Mouse (Mus musculus): ENCODE results near the gene Apon. TPM values are rescaled to one million over a fixed set of nuclear protein-coding genes. Genes with fewer than 3 reads are reported as not detected.
A peak's percentile ranks its signal among the peaks of the same experiment; 100 is the strongest.
"Not testable (repeated sequence)": the region's sequence is repeated elsewhere in the genome, so short reads cannot be mapped to it uniquely, and the experiment has no call there.

The Apon gene
- polyA plus RNA-seq, 1 experiment, result not detected

DNA sequence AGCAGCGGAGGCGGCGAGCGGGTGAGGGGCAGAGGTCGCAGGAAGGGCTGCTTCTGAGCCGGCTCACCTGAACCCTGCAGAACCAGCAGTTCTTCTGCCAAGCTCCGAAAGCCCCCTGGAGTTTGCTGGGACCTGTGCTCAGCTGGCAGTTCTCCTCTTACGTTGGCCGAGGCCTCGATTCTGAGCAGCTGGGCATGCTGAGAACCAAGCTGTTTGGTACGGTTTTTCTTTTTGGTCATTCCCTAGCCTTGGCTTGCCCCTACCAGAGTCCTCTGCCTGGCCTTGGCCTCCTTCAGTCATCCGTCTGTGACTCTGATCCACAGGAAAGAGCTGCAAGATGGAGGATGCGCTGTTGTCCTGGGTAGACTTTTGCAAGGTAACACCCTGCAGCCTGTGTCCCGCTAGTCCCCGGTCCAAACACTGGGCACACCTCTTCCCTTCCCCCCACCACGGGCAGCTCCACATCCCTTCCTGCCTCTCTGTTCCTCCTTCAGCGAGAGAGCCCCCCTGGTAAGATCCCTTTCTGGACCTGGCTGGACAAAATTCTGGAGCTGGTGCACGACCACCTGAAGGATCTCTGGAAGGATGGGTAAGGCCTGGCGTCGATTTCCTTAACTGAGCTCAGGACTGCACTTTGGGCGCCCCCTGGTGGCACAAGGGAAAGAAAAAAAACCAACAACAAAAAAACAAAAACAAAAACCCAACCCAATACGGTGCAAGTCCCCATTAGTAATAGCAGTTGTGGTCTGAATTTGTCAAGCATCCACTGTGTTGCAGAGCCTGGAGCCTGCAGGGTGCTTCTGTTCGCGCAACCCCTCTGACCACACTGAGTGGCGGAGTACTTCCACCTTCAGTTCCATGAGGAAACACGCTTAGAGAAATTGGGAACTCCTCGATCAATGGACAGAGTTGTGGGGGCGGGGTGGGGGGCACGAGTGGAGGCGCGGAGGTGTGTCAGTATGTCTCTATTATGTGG is 30.0 kb downstream of the Apon start:
- H3K4me3 ChIP-seq (ENCODE audit: insufficient read depth, low read length), result no peak overlapping the region
- no peaks in the 10 kb centered on the region for H3K4me1 ChIP-seq (ENCODE audit: control insufficient read depth, insufficient read depth, low read length)
- no peak overlapping the region for H3K27ac ChIP-seq (ENCODE audit: insufficient read depth, low read length)
- TF ChIP-seq POLR2A (IDR thresholded peaks at IDR 0.05; ENCODE audit: extremely low read depth, insufficient read depth, low read length) (no peak), CTCF (IDR thresholded peaks at IDR 0.05; ENCODE audit: extremely low read depth, insufficient read depth, low read length) (peak; percentile 76)

- not testable (repeated sequence) for H3K4me1 ChIP-seq (ENCODE audit: control insufficient read depth, insufficient read depth, low read length); H3K27ac ChIP-seq (ENCODE audit: insufficient read depth, low read length); H3K4me3 ChIP-seq (ENCODE audit: insufficient read depth, low read length)
Observed at GRCm38 (mm10) chr10:128290594-128290993, 36.7 kb downstream of the Apon start.

DNA sequence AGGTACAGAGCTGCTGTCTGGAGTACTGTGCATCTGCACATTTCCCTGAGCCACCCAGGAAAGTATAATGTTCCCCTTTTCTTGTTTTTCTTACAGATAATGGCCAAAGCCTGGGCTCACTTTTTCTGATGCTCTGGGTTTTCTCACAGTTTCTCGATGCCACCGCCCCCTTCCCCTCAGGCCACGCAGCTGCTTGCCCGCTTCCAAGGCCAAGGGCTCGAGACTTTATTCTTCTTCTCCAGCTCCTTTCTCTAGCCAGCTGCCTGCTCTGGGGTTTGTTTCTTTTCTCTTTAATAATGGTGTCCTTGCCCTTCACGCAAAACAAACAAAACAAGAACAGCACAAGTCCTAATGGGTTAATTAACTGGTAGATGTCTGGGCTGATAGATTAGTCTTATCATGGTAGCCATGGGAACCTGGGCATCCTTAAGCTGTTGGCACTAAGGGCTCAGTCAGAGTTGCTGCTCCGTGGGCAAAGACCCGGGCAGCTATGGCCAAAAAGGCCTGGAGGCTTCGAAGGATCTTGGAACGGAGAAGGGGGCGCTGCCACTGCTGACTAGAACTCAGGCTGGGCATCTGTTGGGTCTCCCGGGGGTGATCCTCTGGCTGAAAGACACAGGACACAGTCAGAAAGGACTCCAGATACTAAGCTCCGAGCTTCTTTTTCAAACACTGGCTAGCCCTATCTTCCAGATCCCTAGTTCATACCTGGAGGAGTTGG is 42.6 kb downstream of the Apon start:
- Histone ChIP-seq H3K4me1 (ENCODE audit: control insufficient read depth, insufficient read depth, low read length) (no peaks in the 10 kb centered on the region), H3K4me3 (ENCODE audit: insufficient read depth, low read length) (no peak overlapping the region), H3K27ac (ENCODE audit: insufficient read depth, low read length) (no peak overlapping the region)
- TF ChIP-seq POLR2A (IDR thresholded peaks at IDR 0.05; ENCODE audit: extremely low read depth, insufficient read depth, low read length) (no peak), CTCF (IDR thresholded peaks at IDR 0.05; ENCODE audit: extremely low read depth, insufficient read depth, low read length) (no peak)

DNA sequence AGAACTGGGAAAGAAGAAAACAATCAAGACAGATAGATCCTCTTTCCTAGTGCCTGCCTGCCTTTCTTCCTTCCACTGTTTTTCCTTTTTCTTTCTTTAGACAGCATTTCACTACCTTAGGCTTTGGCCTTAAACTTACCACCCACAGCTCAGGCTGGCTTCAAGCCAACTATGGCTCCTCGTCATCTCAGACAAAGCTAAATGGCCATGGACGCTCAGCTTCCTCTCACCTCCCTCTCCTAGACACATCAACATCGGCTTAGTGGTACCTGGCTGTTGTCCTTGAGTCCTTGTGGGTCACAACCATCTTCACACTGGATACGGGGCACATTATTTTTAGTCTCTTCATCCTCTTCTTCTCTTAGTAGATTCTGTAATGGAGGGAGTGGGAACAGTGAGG is 43.3 kb downstream of the Apon start:
- Histone ChIP-seq H3K4me1 (ENCODE audit: control insufficient read depth, insufficient read depth, low read length) (no peaks in the 10 kb centered on the region), H3K27ac (ENCODE audit: insufficient read depth, low read length) (no peak overlapping the region), H3K4me3 (ENCODE audit: insufficient read depth, low read length) (no peak overlapping the region)
- TF ChIP-seq CTCF (IDR thresholded peaks at IDR 0.05; ENCODE audit: extremely low read depth, insufficient read depth, low read length) (no peak), POLR2A (IDR thresholded peaks at IDR 0.05; ENCODE audit: extremely low read depth, insufficient read depth, low read length) (no peak)

- H3K27ac ChIP-seq (ENCODE audit: insufficient read depth, low read length), result no peak overlapping the region
- TF ChIP-seq POLR2A (IDR thresholded peaks at IDR 0.05; ENCODE audit: extremely low read depth, insufficient read depth, low read length) (no peak), CTCF (IDR thresholded peaks at IDR 0.05; ENCODE audit: extremely low read depth, insufficient read depth, low read length) (no peak)
- H3K4me1 ChIP-seq (ENCODE audit: control insufficient read depth, insufficient read depth, low read length), result peaks cover 3% of the 10 kb centered on the region; the same call in 1 of the 2 replicates
- no peak overlapping the region for H3K4me3 ChIP-seq (ENCODE audit: insufficient read depth, low read length)
Observed at GRCm38 (mm10) chr10:128297622-128298021, 43.7 kb downstream of the Apon start.

- Histone ChIP-seq H3K27ac (ENCODE audit: insufficient read depth, low read length) (no peak overlapping the region), H3K4me1 (ENCODE audit: control insufficient read depth, insufficient read depth, low read length) (peaks cover 3% of the 10 kb centered on the region; the same call in 1 of the 2 replicates), H3K4me3 (ENCODE audit: insufficient read depth, low read length) (no peak overlapping the region)
- TF ChIP-seq CTCF (IDR thresholded peaks at IDR 0.05; ENCODE audit: extremely low read depth, insufficient read depth, low read length) (no peak), POLR2A (IDR thresholded peaks at IDR 0.05; ENCODE audit: extremely low read depth, insufficient read depth, low read length) (no peak)
Observed at GRCm38 (mm10) chr10:128298243-128298642, 44.3 kb downstream of the Apon start.

DNA sequence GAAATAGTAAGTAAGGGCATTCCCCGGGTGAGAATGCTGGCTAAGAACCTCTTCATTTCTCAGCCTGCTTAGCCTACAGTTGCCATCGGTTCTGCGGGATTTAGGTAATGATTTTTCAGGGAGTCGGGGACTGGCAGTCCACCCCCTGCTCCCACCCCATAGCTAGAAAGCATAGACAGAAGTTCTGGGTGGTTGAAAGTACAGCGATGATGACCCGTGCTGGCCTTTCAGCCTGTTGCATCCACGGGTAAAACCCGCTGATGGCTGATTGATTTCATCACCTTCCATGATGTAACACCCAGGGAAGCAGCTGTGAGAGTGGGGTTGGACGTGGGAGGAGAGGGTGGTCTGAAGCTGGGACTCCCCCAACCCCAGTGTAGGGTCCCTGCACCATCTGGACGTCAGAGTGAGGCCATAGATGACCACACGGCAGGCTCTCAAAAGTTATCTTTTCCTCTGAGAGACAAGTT is 44.8 kb downstream of the Apon start, which contains the start of gene Il23a:
Gene Il23a (minus strand): TSS at position 51 of the 470 bp plus-strand sequence.
- TF ChIP-seq CTCF (IDR thresholded peaks at IDR 0.05; ENCODE audit: extremely low read depth, insufficient read depth, low read length), result no peak
- TF ChIP-seq POLR2A (IDR thresholded peaks at IDR 0.05; ENCODE audit: extremely low read depth, insufficient read depth, low read length), result no peak
- Histone ChIP-seq H3K4me1 (ENCODE audit: control insufficient read depth, insufficient read depth, low read length) (peaks cover 3% of the 10 kb centered on the region), H3K4me3 (ENCODE audit: insufficient read depth, low read length) (no peak within 1 kb of the TSS), H3K27ac (ENCODE audit: insufficient read depth, low read length) (no peak within 1 kb of the TSS)

GRCm38 (mm10) chr10:128302357-128302756 is 48.5 kb downstream of the Apon start:
- no peak for TF ChIP-seq POLR2A (IDR thresholded peaks at IDR 0.05; ENCODE audit: extremely low read depth, insufficient read depth, low read length)
- no peak for TF ChIP-seq CTCF (IDR thresholded peaks at IDR 0.05; ENCODE audit: extremely low read depth, insufficient read depth, low read length)
- Histone ChIP-seq H3K27ac (ENCODE audit: insufficient read depth, low read length) (peak overlapping the region; percentile 68), H3K4me3 (ENCODE audit: insufficient read depth, low read length) (peak overlapping the region; percentile 45), H3K4me1 (ENCODE audit: control insufficient read depth, insufficient read depth, low read length) (peaks cover 7% of the 10 kb centered on the region)

DNA sequence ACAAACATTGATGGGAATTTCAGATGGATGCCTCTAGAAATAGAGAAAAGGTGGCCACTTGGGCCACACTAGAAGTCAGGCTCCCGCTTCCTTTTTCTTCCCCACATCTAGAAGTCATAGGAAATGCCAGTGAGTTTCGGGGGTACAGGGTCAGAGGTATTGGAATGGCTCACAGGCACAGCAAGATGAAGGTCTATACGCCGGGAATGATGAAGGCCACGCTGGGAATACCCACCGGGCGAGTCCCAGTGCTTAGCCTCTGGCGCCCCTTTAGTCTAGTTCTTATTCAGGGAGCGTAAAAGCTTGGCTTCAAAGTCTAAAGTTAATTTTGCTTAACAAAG is 48.9 kb downstream of the Apon start:
- H3K27ac ChIP-seq (ENCODE audit: insufficient read depth, low read length), result peak overlapping the region; percentile 68
- no peak for TF ChIP-seq POLR2A (IDR thresholded peaks at IDR 0.05; ENCODE audit: extremely low read depth, insufficient read depth, low read length)
- H3K4me1 ChIP-seq (ENCODE audit: control insufficient read depth, insufficient read depth, low read length), result peaks cover 7% of the 10 kb centered on the region
- H3K4me3 ChIP-seq (ENCODE audit: insufficient read depth, low read length), result peak overlapping the region; percentile 45
